Mouse (Mus musculus) olfactory bulb, adult 2 months (tissue): ENCODE results near the gene Fbxl17.

Experiments used
- CTCF ChIP-seq: fragments of 200-500 bp; IDR thresholded peaks from 2 replicates; pipeline ENCODE4 v1.5.1; 2012; ENCODE audit warnings: low read depth, mild to moderate bottlenecking, low read length, moderate library complexity; ENCODE audit not compliant: insufficient read depth
- POLR2A ChIP-seq: fragments of 200-500 bp; IDR thresholded peaks from 2 replicates; pipeline ENCODE4 v1.6.1; 2012; ENCODE audit warnings: mild to moderate bottlenecking, low read depth, low read length, moderate library complexity; ENCODE audit not compliant: insufficient read depth

DNA sequence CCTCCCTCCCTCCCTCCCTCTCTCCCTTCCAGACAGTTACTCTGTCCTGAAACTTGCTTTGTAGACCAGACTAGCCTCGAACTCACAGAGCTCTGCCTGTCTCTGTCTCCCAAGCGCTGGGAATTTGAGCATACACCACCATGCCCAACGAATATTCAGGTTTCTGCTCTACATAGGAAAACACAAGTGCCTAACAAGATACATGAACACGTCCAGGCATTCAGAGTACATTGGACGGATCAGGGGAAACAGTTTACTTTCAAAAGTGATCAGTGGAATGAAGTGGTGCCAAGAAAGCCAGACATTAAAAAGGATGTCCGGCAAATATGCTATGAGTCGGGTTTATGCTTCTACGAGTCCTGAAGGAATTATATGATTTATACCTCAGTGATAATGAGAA, 263.6 kb downstream of the Fbxl17 start:
- TF ChIP-seq POLR2A (no peak), CTCF (no peak)
